Mouse (Mus musculus) lung, postnatal 0 days (tissue): ENCODE data around the gene Olfr1094.

ENCODE experiments used
- CTCF ChIP-seq: IDR thresholded peaks from 2 replicates; pipeline ENCODE4 v1.5.1; 2016; ENCODE audit warnings: antibody characterized with exemption, mild to moderate bottlenecking
- EP300 ChIP-seq: IDR thresholded peaks from 2 replicates; pipeline ENCODE4 v1.6.1; 2016; ENCODE audit warnings: antibody characterized with exemption, mild to moderate bottlenecking, control low read depth

DNA sequence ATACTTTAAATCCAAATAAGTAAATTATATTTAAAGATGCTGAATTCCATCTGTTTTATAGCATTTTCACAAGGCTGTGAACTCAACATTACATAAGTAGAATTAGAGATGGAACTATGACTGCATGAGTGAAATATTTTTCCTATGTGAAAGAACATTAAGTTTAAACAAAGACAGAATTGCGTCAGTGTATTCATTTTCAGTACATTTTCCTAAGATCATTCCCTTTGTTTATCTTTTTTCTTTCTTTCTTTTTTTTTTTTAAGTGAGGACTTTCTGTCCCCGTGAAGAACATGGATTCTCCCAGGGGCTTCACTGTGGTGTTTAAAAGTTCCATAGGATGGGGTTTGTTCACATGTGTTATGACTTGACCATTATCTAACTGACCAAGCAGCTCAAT, 42.3 kb upstream of the Olfr1094 start, which contains the start of gene Olfr1093:
- TF ChIP-seq EP300 (no peak), CTCF (no peak)
